Mouse (Mus musculus) frontal cortex, postnatal 14 days (tissue): ENCODE data around the gene Kcnip3.

Source experiments
- DNase-seq, 2 experiments: peaks; one replicate each; pipeline ENCODE4 v3.0.0; 2022; ENCODE audit warnings: low spot score in 2 of 2

The Kcnip3 gene

DNA sequence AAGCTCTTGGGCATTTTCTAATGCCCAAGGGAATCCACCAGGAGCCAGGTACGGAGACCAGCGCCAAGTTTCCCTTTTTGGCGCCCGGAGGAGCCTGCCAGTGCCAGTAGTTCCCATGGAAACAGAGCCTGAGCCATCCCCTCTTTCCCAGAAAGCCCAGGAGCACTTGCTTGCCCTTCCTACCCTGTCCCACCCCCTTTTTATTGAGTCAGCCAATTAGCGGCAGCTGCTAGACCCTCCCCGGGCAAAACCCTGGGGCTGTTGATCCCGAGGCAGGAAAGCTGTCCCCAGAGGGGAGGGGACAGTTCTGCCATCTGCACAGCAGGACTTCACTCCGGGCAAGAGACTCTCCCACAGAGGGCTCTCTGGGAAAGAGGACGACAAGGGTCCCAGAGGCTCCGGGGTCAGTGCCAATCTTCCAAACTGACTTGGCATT, at the start of gene Kcnip3:
Kcnip3 (minus strand) TSS at position 89 of the 436 bp plus-strand sequence.
- DNase-seq, result peak; percentile 65 to 75

DNA sequence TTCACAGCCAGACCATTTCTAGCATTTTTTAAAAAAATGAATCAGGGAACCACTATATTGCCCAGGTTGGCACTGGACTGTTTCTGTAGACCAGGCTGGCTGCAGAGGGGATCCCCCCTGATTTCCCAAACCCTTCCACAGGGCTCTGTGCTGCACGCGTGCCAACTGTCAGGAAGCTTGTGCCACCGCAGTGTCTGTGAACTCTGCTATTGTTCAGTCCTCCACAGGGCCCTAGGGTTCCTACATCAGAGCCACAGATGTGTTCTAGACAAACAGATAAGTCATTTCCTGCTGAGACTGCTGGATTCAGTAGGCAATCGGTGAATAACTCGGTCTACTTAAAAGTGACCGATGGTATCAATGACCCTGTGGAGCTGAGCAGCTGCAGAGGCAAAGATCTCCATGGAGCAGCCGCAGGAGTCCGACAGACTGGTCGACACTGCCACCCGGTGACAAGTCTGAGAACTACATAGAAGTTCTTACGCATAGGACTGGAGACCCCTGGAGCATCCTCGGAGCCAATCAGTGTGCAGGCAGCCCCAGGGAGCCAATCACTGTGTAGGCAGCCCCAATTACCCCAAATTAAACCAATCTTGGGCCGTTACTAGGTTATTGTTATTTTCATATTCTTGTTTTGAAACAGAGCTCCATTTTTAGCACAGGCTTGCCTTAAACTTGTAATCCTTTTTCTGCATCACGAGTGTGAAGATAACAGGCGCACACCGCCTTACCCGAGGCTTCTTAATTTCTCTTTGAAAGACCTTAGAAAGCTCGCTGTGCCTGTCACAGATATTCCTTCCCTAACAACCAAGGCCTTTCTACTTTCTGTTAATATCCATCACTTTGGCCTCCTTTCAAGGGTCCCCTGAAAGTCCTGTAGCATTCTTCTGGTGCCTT, 37.4 kb upstream of the Kcnip3 start:
- DNase-seq, result peak; percentile 90 to 96

DNA sequence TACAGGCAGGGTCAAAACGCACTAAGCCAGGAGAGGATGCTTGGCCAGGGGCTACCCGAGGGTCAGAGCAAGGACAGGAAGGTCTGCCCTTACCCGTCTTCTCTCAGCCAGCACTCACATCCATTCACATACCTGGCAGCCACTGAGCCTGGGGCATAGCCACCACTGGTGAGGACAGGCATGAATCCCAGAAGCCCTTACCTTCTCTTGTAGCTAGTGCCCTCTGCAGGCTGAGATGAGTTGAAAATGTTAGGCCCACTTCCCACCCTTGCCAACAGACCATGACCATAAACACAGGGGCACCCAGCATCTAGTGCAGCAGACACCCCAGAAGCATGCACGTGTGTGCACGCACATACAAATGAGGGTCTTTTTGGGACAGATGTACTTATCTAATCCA, 29.2 kb upstream of the Kcnip3 start:
- peak; percentile 31 to 38 for DNase-seq

DNA sequence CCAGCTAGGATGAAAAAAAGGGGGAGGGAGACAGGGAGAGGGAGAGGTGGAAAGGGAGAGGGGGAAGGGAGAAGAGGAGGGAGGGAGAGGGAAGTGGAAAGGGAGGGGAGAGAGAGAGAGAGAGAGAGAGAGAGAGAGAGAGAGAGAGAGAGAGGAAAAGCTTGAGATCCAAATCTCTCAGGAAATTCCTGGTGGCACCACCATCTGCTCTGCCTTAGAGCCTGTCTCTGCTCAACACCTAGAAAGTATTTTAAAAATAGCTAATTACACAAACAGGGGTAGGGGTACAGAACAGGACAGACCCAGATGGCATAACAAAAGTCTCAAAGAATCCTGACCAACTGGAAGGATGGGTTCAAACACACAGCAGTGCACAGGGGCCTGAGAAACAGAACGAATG, 28.6 kb upstream of the Kcnip3 start:
- no peak for DNase-seq

DNA sequence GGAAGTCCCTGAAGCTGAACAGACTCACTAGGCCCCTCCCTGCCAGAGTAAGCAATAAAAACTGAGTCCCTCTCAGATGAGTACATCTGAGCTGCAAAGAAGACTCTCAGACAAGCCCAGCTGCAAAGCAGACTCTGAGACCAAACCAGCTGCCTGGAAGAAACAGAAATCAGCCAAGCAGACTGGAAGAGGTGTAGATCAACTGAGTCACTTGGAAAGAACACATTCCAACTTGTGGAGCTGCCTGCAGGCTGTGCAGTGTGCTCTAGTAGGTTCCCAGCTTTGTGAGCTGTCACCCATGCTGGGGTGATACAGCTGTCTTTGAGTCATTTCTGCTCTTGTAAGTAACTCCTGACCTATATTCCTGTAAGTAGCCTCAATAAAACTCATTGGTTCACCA, 27.8 kb upstream of the Kcnip3 start:
- no peak for DNase-seq

DNA sequence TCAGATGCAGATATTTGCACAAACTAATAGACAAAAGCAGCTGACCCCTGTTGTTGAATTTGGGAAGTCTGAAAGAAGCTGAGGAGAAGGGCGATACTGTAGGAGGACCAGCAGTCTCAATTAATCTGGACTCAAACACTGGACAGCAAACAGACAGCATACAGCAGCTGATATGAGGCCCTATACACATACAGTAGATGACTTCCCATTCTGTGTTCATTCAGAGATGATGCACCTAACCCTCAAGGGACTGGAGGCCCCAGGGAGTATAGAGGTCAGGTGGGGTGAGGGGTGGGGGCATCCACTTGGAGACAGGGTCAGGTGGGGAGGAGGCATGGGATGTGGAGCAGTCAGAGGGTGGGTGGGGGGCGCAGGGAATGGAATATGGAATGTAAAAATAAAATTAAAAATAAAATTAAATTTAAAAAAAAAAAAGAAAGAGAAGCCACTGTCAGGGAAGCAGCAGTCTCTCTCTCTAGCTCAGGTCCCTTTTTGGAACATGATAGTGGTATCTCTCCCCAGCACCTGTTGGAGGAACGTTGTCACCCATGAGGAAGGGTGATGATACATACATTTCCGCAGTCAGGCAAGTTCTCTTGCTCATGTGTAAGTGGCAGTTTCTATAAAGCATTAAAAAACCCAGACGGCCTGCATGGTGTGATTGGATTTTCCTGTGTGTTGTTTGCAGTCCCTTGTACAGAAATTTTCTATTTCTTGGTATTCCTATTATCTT, 26.6 kb upstream of the Kcnip3 start:
- DNase-seq, result no peak

DNA sequence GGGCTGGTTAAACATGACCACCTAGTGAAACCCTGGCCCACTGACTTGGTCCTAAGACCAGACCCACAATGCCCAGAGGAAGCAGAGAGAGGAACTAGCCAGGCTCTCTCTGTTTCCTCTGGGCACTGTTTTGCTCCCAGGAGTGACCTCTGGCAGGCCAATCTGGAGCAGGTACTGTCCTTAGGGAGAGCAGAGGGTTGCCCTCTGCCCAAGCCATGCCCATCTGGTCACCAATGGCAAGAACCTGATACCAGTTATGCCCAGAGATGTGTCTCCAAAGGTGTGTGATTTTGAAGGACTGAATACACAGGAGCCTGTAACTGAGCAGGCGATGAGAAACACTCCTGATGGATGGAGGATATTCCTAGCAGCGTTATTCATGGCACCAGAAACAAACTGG, 19.8 kb upstream of the Kcnip3 start:
- no peak for DNase-seq

DNA sequence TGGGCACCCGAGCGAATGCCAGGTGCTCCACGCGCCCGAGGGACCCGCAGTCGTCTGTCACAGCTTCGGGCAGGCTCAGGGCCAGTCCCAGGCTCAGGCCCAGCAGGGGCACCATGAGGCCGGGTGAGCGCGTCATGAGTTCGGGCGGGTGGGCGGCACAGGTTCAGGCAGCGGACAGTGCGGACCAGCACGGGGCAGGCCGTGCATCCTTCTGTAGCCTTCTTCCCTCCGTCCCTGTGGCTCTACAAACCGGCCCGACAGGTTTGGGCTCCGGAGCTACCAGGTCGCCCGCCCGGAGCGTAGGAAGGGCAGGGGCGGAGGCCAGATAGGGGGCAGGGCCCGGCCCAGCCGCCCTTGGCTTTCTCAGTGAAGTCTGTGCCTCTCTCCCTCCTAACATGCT, 19.3 kb upstream of the Kcnip3 start, which contains the start of gene Prom2:
Prom2 (minus strand) TSS at position 283 of the 400 bp plus-strand sequence.
- DNase-seq, result no peak

DNA sequence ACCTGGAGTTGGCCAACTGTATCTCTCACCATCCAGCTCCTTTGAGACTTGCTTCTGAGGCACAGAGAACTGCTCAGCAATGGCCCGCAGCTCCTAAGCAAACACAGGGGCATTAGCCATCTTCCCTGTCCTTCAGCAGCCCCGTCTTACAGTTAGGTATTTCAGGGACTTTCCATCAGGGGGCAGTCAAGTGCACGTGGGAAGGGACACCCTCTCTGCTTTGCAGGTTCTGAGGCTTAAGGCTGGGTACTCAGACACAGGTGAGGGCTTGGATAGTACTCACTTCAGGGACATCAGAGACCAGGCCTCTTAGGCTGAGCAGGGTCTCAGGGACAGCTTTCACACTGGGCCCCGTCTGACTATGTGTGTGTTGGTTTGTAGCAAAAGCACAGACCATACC, 17.6 kb upstream of the Kcnip3 start:
- DNase-seq, result no peak

DNA sequence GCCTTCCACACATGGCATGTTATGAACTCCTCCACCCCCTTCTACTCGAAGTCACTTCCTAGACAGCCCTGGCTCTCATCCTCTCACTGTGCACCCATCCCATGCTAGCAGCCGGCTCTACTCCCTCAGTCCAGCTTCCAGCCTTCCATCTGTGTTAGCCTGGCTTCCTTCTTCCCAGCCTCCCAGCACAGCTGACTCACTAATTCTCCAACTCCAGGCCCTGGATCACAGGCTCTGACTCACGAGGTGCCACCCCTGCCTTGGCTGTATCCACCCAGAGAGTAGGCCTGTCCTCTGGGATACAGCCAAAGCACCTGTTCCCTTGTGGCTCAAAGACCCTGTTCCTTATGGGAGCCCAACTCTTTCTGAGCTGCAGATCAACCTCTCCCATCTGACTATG, 15.7 kb upstream of the Kcnip3 start:
- no peak for DNase-seq

DNA sequence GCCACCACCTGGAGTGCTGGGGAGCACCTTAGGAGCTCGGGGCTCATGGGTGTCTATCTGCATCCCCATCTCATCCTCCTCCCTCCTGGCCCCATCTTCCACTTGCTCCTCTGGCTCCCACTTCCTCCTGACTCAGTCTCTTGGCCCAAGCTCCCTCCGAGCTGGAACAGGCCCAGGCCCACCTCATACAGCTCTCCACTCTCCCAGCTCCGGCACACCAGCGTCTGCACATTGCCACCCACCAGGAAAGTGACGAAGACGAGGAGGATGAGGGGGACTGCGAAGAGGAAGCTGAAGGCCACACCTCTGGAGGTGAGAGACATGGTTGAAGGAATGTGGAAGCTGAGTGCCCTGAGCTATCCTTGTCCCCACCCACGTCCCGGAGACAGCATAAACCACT, 13.5 kb upstream of the Kcnip3 start:
- peak in 1 of 2 experiments; percentile 38 for DNase-seq

DNA sequence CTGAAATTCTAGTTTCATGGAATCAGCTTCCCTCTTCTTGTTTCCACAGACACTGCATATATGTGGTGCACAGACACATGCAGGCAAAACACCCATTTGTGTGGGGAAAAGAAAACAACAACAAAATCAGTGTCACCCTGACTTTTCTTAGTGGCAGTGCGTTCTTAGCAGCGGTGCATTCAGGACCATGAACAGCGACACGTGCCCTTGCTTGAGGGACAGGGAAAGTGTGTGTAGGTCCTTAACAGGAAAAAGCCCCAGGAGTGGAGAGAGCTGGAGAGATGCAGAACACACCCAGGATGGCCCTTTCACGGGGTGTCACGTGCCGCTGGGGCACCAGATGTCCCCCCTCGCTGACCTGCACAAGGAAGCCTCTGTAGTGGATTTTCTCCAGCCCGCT, 10.5 kb upstream of the Kcnip3 start:
- DNase-seq, result no peak

DNA sequence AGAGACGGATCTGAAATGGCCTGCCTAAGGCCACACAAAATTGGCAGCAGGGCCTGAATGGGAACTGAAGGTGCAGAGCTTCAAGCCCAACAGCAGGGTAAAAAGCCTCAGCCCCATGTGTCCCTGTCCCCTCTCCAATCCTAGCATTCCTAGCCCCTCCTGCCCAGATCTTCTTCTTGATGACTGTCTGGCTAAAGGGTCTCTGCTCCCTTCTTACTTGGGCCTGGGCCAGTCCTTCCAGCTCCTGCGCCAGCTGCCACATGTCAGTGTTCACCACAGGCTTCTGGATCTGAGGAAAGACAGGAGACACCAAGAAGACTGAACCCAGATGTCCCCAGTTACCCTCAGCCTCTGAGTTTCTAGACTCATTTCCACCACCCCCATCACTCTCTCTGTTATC, 9.7 kb upstream of the Kcnip3 start:
- DNase-seq, result no peak

DNA sequence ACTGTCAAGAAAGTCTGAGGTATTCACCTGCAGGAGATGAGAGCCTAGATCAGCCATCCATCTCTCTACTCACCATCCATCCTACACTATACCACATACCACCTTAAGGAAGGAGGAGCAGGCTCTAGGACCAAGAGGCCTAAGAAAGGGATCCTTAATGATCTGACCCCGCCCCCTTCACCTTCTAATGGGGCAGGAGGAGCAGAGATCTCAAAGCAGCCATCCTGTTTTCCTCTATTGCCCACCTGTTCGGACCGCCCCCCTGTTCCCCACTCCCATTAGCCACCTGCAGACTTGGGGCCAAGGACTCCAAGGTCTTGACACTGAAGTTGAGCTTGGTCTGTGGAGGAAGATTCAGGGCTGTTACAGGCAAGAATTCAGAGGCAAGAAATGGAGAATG, 8.5 kb upstream of the Kcnip3 start:
- DNase-seq, result no peak

DNA sequence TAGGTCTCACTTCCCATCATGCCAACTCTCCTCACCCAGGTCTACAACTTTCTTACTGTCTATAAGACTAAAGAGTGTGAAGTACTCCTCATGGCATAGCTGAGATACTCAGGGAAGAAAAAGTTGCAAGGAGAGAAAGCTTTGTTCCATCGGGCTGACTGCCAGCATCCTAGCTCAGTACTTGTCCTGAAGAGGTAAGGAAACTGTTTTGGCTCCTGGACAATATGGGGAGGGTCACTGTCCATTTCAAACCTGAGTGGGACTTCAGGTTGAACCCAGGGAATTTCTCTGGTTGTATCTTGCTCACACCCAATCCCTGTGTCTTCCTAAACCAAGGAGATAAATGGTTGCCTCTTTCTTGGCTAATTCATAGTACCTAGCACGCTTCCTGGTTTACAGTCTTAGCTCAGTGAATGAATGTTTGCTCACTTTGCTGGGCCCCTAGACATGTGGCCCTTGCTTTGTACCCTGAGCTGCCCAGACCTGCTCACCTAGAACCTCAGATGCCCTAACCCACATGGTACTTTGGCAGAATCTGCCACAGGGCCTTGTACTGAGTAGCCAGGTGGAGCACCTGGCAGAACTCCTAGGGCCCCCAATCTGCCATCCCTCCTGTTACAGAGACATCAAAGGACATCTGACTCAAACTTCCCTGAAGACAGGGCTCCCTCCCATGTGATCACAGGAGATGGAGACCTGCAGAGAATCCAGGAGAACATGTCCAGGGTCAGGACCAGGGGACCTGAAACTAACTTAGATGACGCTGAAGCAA, 3.3 kb upstream of the Kcnip3 start:
- DNase-seq, result no peak

DNA sequence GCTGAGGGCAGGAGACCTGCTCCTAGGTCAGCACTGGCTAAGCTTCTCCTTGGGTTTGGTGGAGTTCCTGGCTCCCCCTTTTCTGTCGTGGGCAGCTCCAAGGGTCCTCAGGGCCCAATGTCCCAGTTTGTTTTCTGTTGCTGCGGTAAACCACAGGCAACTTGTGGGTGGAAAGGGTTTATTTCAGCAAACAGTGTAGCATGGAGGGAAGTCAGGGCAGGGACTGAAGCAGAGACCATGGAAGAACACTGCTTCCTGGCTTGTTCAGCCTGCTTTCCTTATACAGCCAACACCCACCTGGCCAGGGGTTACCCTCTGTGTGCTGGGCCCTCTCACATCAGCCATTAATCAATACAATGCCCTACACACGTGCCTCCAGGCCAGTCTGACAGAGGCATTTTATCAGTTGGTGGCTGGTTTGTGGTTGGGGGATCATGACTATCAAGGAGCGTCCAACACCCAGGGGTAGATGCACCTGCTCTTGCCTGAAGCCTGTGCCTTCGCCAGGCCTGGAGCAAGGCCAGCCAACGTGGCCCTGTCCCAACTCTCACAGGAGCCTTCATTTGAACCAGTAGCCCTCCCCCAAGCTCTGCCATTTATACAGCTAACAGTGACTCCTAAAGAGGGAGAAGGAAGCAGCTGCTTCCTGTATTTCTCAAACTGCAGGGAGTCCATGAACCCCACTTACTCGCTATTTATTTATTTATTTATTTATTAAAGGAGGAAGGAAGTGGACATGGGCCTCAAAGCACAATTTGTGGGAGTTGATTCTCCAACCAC, 2.2 kb upstream of the Kcnip3 start:
- peak in 1 of 2 experiments; percentile 46 for DNase-seq

DNA sequence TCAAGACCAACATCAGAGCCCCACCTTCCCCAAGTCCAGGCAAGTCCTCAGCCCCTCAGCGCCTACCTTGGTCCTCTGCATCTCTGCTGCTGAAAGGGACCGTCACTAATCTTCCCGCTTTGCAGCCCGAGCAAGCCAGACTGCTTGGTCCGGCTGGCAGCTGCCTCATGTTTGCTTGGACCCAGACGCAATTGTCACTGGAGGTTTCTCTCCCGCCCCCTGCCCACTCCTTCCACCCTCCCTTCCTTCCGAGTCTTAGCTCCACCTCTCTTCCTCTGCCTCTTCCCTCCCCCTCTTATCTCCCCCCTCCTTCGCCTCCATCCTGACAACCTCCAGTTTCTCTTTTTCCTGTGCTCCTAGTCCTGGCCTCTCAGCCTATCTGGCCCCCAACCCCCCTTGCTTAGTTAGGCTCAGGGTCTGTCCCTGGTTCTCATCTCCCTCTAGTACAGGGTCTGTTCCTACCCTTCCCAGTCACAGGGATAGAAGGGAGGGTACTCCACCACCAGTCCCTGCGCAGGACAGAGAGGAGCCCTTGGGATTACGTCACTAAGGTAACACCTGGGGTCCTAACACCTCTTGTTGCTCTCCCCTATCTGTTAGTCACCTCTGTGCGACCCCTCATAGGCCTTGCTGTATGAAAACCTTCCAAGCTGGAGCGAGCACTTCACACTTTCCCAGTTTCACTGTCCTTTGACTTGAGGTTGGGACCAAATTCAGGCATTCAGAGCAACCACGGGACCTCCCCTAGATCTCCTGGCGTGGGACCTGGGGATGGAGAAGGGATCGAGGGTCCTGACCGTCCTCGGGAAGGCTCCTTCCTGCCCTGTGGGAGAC, 505 bp downstream of the Kcnip3 start:
- DNase-seq, result peak; percentile 59 to 64

DNA sequence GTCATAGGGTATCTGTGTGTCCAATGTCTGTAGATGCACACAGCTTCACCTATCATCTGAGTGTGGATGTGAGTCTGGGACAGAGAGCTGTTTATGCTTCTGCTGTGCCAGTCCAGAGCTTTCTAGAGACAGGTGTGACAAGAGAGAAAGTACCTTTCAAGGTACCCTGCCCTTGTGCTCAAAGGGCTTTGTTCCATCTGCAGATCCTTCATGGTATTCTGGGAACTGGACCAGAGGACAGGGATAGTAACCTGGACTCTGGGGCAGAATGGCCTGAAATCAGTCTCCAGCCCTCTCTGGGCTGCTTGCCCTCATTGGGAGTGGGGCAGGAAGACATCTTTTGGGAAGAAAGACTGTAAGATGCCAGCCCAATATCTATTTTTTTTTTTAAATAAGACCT, 1.8 kb downstream of the Kcnip3 start:
- no peak for DNase-seq

DNA sequence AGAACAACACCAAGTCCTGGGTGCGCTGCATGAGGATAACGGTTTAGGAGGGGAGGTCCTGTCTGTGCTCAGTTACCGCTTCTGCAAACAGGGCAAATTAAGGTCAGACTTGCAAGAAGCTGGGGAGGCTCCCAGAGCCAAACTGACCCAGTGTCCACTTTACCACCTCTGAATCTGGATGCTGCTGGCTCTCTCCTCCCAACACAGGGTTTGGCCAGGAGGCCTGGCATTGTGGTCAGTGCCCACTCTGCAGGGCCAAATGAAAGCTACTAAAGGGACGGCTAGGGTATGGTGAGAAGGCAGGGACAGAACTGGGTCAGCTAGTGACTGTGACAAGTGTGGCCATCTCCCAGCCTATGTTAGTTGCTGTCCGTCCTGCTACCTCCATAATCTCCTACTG, 2.6 kb downstream of the Kcnip3 start:
- DNase-seq, result no peak

DNA sequence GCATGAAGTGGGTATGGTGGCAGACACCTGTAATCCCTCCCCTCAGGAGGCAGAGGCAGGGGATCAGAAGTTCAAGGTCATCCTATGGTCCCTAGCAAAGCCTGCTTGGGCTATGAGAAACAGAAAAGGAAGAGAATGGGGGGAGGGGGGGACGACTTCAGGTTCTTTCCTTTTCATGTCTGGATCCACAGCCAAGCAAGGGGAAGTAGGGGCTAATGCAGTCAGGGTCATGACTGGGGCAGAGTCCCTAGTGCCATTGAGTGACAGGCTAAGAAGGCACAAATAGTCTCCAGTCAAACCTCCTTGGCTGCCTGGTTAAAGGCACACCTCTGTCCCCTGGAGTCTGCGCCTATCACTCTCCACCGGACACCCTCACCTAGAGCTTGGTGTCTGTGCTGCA, 3.1 kb downstream of the Kcnip3 start:
- DNase-seq, result no peak
